Mouse (Mus musculus) left cerebral cortex, adult 9 months (tissue): Measurements from ENCODE around the gene Retsat.

Experiments used
- DNase-seq, 2 experiments: peaks; one replicate each; pipeline ENCODE4 v3.0.0; 2022; ENCODE audit warnings: low spot score in 2 of 2

Gene Retsat

GRCm38 (mm10) chr6:72597956-72598753 is at the start of gene Retsat, which contains the start of gene Elmod3:
TSS of gene Retsat (plus strand) at chr6:72598475.
TSS of gene Elmod3 (minus strand) at chr6:72598413.
- DNase-seq: peak; percentile 91 to 94

- DNase-seq: no peak
Measured at GRCm38 (mm10) chr6:72549041-72549580, 49.2 kb upstream of the Retsat start.

- DNase-seq: no peak
Measured at GRCm38 (mm10) chr6:72550025-72550424, 48.2 kb upstream of the Retsat start.

GRCm38 (mm10) chr6:72550503-72551100 is 47.7 kb upstream of the Retsat start:
- DNase-seq: no peak

- peak in 1 of 2 experiments; percentile 55 for DNase-seq
Measured at GRCm38 (mm10) chr6:72552171-72553078, 45.9 kb upstream of the Retsat start.

GRCm38 (mm10) chr6:72553079-72553412 is 45.2 kb upstream of the Retsat start:
- no peak for DNase-seq

GRCm38 (mm10) chr6:72560801-72561200 is 37.5 kb upstream of the Retsat start:
- DNase-seq: no peak

GRCm38 (mm10) chr6:72562486-72562885 is 35.8 kb upstream of the Retsat start:
- no peak for DNase-seq

GRCm38 (mm10) chr6:72562894-72563293 is 35.4 kb upstream of the Retsat start:
- DNase-seq: no peak

GRCm38 (mm10) chr6:72565506-72565905 is 32.8 kb upstream of the Retsat start:
- no peak for DNase-seq

GRCm38 (mm10) chr6:72566044-72566443 is 32.2 kb upstream of the Retsat start:
- peak; percentile 55 to 94 for DNase-seq

- DNase-seq: no peak
Measured at GRCm38 (mm10) chr6:72567508-72567907, 30.8 kb upstream of the Retsat start.

GRCm38 (mm10) chr6:72568736-72569135 is 29.5 kb upstream of the Retsat start:
- DNase-seq: no peak

GRCm38 (mm10) chr6:72570644-72571397 is 27.5 kb upstream of the Retsat start:
- no peak for DNase-seq

- no peak for DNase-seq
Measured at GRCm38 (mm10) chr6:72571826-72572225, 26.4 kb upstream of the Retsat start.

GRCm38 (mm10) chr6:72576041-72576440 is 22.2 kb upstream of the Retsat start:
- DNase-seq: no peak

GRCm38 (mm10) chr6:72581625-72582382 is 16.5 kb upstream of the Retsat start:
- no peak for DNase-seq

GRCm38 (mm10) chr6:72583211-72583839 is 14.9 kb upstream of the Retsat start:
- DNase-seq: no peak

GRCm38 (mm10) chr6:72584154-72584553 is 14.1 kb upstream of the Retsat start:
- no peak for DNase-seq

- no peak for DNase-seq
Measured at GRCm38 (mm10) chr6:72586701-72587100, 11.6 kb upstream of the Retsat start.
